Mouse (Mus musculus): ENCODE measurements at regions not wholly inside any gene's neighbourhood (a gene's known extent, or its start where the extent isn't known, plus 50 kb on each side); places are given as distances from the start of the nearest gene placed in this dataset.

- no peak for ATAC-seq (ENCODE audit: poor library complexity, severe bottlenecking)
Observed at GRCm38 (mm10) chr14:96592051-96592450, 73.1 kb upstream of the Klhl1 start.
